Mouse (Mus musculus): ENCODE results near the gene Rflnb. TPM values are rescaled to one million over a fixed set of nuclear protein-coding genes. Genes with fewer than 3 reads are reported as not detected.
"Not testable (repeated sequence)": the region's sequence is repeated elsewhere in the genome, so short reads cannot be mapped to it uniquely, and the experiment has no call there.

Rflnb gene
- total RNA-seq, 2 experiments from 2014 or later = 61.0 to 75.2 TPM

DNA sequence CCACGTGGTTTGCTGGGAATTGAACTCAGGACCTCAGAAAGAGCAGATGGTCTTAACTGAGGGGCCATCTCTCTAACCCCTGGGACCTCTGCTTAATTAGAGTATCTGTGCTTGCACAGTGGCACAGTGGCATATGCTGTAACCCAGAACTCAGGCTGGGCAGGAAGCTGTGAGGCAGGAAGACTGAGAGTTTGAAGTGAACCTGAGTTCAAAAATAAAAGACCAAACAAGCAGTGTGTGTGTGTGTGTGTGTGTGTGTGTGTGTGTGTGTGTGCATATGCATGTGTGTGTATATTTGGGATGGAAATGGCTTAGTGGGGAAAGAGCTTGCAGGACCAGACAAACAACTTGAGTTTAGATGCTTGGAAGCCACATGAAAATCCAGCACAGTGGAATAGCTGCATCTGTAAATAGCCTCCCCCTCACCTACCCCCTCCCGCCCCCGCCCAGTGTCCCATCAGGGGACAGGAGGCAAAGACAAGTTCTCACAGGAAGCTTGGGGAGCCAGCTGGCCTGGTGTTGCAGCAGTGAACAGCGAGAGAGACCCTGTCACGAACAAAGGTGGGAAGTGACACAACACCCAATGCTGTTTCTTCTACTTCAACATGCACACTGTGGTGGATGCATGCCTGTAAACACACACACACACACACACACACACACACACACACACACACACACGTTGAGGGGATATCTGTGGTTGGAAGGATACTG is 10.2 kb upstream of the Rflnb start:
- DNase-seq = no peak

DNA sequence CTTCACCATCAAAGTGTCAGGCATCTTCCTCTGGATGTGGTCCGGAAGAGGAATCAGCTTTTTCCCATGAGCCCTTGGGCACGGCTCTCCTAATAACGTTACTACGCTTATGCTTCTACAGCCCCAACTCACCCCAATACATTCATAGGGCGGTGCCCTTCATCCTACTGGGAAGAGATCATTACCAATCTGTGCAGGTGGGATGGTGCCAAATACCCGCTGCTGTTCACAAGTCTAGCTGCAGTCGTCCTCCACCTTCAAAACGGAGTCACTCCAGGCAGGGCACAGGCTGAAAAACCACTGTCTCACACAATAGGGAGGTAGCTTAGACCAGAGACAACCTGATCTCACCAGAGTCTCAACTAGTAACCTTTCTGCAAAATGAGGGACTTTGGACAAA is 7.6 kb upstream of the Rflnb start:
- no peak for DNase-seq

GRCm38 (mm10) chr11:76033836-76034235 is 6.3 kb upstream of the Rflnb start:
- no peak for DNase-seq

- DNase-seq = no peak
Observed at GRCm38 (mm10) chr11:76033359-76033758, 5.8 kb upstream of the Rflnb start.

DNA sequence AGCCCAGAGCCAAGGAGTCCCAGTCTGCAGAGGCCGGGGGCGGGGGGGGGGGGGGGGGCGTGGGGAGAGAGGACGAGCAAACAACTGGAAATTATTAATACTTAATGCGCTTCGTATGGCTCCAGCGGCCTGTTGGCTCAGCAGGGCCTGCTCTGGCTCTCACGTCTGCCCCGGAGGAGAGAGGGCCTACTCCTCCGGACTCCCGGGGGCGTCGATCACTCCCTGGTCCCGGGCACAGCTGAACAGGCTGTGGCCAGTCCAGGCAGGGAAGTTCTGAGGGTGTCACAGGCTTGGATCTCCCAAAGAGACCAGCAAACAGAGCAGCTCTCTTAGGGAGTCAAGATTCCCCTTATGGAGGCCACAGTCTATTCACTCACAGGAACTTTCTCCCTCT is 487 bp upstream of the Rflnb start:
- peak; percentile 49 for DNase-seq

- DNase-seq = no peak
Observed at GRCm38 (mm10) chr11:76026527-76027138, 949 bp downstream of the Rflnb start.

GRCm38 (mm10) chr11:76025080-76025583 is 2.5 kb downstream of the Rflnb start:
- no peak for DNase-seq

DNA sequence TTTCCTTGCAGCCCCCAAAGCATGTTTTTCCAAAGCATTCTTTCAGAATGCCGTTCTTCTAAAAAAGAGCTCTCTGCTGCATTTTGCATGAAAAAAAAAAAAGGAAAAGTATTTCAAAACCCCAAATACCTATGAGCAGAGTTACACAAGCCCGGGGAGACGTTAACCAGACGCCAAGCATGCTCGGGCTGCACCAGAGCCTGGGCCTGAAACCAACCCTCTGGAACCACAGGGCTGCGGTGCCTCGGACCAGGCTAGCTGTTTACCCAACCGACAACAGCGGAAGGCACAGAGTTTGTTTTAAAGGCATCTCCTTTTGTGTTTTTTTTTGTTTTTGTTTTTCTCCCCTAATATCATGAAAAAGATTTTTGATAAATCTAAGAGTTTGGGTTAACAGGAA is 6.7 kb downstream of the Rflnb start:
- no peak for DNase-seq

DNA sequence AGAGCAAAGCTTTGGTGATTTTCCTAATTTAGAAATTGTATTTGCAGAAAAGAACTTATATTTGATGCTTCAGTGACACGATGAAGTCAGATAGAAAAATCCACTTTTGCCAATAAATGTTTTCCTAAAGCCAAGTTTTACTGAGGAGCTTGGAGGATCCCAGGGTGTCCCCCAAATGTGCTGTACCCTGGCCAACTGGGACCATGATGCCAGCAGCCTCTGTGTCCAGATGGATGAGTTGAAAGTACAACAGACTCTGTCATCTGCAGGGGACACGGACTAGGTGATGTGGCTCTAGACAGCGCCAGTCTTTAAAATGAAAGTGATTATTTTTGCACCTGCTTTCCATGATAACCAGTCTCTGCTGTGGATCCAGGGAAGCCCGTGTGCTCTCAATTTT is 7.7 kb downstream of the Rflnb start:
- no peak for DNase-seq

- DNase-seq = no peak
Observed at GRCm38 (mm10) chr11:76015814-76016213, 11.8 kb downstream of the Rflnb start.

DNA sequence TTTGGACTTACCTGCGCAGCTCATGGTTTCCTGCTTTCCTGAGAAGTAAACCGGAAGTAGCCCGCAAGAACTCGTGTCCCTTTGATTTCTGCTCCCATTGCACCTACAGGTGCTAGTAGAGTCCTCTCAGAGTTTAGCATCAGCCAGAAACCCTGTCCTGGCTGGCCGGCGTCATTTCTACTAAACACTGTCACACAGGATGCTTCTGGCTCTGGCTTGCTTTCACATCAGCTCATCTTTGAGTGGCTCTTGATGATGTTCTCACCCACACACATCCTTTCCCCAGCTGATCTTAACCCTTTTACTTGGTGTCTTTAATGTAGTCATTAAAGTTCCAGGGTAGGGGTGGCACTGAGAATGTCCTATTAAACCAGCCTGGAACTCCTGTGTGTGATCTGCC is 12.3 kb downstream of the Rflnb start:
- no peak for DNase-seq

DNA sequence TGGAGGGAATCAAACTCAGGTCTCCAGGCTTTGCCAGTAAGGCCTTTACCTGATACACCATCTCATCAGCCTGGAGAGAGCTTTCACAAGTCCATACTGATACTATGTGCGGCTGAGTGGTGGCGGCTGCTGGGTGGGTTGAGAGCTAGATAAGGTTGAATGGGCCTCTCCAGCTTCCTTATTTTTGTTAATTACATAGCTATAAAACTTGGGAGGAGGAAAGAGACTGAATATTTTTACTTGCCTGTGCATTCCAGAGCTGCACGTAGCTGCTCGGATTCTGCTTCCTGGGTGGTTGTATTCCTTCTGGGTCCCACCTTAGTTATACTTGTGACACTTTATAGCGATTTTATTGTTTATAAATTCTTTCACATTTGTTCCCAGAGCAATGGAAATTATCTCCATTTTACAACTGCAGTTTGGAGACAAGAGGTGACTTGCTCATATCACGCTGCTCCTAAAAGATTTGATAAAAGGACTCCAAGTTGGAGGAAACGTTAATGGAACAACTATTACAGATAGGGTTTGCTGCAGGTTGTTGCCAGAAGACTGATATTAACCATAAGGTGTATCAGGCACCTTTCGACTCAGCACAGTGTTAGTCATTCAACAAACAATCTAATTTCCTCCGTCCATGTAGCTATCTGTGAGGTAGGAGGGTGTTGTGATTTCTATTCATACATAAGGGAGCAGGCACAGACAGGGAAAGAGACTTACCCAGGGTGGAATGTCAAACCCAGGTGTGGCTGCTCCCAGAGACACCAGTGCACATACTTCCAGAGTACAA is 16.6 kb downstream of the Rflnb start:
- no peak for DNase-seq

DNA sequence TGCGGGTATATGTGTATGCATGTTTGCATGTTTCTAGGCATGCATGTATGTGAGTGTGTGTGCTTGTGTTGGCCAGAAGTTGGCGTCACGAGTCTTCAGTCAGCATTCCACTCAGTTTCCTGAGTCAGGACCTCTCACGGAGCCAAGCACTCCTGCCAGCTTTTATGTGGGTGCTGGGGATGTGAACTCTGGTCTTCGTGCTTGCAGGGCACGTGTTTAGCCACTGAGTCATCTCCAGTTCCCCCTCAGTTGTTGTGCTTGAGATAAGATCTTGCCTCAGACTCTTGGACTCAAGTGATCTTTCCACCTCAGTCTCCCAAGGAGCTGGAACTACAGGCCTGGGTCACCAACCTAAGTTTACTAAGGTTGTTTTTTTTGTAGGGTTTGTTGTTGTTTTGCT is 18.5 kb downstream of the Rflnb start:
- no peak for DNase-seq

DNA sequence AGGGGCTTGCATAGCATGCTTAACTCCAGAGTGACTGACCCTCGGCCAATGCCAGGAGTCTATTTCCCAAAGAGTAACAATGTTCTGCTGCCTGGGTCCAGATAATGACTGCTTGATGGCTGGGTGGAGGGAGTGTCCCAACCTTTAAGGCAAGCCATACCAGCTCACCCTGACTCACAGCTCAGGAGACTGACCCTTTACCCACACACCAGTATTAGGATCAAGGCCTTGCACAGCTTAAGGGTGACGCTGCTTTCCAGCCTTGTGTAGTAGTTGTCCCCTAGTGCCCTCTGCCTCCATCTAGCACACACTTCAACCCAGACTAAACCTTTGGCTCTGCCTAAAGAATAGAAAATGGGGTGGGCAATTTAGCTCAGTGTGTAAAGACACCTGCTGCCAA is 19.4 kb downstream of the Rflnb start:
- DNase-seq = no peak

- not testable (repeated sequence) for DNase-seq
Observed at GRCm38 (mm10) chr11:76004276-76004675, 23.3 kb downstream of the Rflnb start.

- no peak for DNase-seq
Observed at GRCm38 (mm10) chr11:76001237-76001878, 26.2 kb downstream of the Rflnb start.

DNA sequence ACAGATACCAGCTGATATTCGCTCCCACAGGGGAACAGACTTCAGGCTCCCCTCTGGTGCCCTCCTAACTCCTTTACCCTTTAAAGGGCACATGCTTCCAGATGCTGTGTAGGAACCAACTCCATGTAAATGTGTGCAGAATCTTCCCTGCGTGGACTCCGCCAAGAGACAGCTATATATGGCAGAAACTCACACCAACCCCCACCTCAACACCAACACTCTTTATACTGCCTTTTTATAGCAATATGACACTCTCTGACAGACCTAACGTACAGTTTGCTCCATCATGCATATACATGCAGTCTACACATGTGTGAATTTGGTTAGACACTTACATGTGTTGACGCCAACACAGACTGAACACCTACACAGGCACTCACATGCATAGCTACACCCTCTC is 26.9 kb downstream of the Rflnb start:
- DNase-seq = no peak

DNA sequence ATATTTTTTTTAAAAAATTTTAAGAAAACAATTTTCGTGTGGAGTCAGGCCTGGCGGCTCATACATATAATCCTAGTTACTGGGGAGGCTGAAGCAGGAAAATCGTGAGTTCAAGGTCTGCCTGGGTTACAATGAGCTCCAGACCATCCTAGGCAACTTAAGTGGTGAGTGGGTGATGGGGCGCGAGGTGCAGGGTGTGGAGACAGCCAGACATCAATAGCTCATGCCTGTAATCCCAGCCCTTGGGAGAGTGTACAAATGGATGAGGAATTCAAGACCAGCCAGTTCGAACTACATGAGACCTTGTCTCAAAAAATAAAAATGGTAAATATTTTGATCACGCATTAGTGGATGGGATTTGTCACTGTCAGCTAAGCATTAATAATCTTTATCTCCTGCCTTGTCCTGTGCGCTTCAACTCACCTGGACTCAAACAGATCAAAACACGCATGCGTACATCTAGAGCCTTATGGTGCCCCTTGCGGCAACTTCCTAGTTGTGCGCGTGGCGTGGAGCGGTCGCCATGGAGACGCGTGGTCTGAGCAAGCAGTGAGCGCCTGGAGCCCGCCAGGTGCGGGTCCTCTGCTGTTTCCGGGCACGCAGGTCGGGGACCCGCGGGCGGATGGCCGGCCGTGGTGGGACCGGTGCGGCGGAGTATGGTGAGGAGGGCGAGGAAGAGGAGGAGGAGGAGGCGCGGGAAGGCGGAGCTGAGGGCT is 28.0 kb downstream of the Rflnb start, which contains the start of gene 1700016K19Rik:
Gene 1700016K19Rik (plus strand): TSS at position 473 of the 716 bp plus-strand sequence.
- DNase-seq = peak; percentile 84

DNA sequence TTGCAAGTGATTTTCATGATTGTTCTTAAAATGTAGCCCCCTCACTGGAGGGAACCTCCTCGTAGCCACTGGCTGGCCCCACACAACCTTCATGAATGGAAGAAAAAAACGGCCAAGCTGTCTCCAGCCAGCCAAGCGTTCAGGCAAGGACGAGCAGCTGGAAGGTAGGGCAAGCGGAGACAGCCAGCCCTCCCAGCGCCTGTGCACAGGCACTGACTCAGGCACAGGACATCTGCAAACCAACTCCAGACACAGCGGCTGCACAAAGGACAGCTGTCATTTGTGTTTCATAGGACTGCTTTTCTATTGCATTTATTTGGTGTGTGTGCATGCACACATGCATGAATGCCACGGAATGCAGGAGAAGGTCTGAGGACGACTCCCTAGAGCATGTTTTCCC is 33.2 kb downstream of the Rflnb start:
- DNase-seq = no peak

GRCm38 (mm10) chr11:75992481-75992880 is 35.1 kb downstream of the Rflnb start:
- no peak for DNase-seq

- DNase-seq = no peak
Observed at GRCm38 (mm10) chr11:75991911-75992310, 35.7 kb downstream of the Rflnb start.

Measured in adrenal gland, postnatal 10 days (tissue).